In genomic region chr2:180710276-180711155, GRCm38 (mm10) we compare ENCODE assay signal across 8 mouse cellular contexts. TPM values are rescaled to one million over a fixed set of nuclear protein-coding genes. Genes with fewer than 3 reads are reported as not detected.
A peak's percentile ranks its signal among the peaks of the same experiment; 100 is the strongest.
DNase-seq lines count a peak whose midpoint lies in the region; ATAC-seq and TF ChIP-seq lines count a peak whose summit lies in the region.

No protein-coding gene starts in this region.

- no peaks in the 10 kb centered on the region for H3K9me3 ChIP-seq in heart, embryonic 13.5 days
- no peaks in the 10 kb centered on the region for H3K9me3 ChIP-seq in E14TG2a.4 (ENCODE audit: low read length)
- H3K9me3 ChIP-seq in limb, embryonic 14.5 days (ENCODE audit: control insufficient read depth, low read length) = no peaks in the 10 kb centered on the region
- no peaks in the 10 kb centered on the region for H3K9me3 ChIP-seq in stomach, embryonic 14.5 days (ENCODE audit: control insufficient read depth, low read depth, low read length)

- peaks cover 36% of the 10 kb centered on the region for H3K4me1 ChIP-seq in heart, embryonic 13.5 days
- peaks cover 53% of the 10 kb centered on the region for H3K4me1 ChIP-seq in E14TG2a.4 (replicated peaks; ENCODE audit: low read depth, low read length)
- H3K4me1 ChIP-seq in limb, embryonic 14.5 days (ENCODE audit: control insufficient read depth, insufficient read depth, low read length) = peaks cover 15% of the 10 kb centered on the region
- peaks cover 10% of the 10 kb centered on the region; the same call in 1 of the 2 replicates for H3K4me1 ChIP-seq in stomach, embryonic 14.5 days (ENCODE audit: control insufficient read depth, insufficient read depth, low read length)

- peak overlapping the region; percentile 84 for H3K4me2 ChIP-seq in heart, embryonic 13.5 days
- H3K4me2 ChIP-seq in limb, embryonic 14.5 days (replicated peaks; ENCODE audit: low read depth, low read length, severe bottlenecking) = peak overlapping the region; percentile 76
- peak overlapping the region; percentile 60 for H3K4me2 ChIP-seq in stomach, embryonic 14.5 days (replicated peaks; ENCODE audit: low read depth, low read length)

- TF ChIP-seq POLR2A in limb, embryonic 14.5 days (IDR thresholded peaks at IDR 0.05; ENCODE audit: borderline replicate concordance, extremely low read depth, insufficient read depth, insufficient read length) = no peak

- peaks cover 41% of the 10 kb centered on the region for H3K36me3 ChIP-seq in heart, embryonic 13.5 days
- H3K36me3 ChIP-seq in E14TG2a.4 (ENCODE audit: insufficient read depth, low read length) = peaks cover 62% of the 10 kb centered on the region
- peaks cover 28% of the 10 kb centered on the region for H3K36me3 ChIP-seq in limb, embryonic 14.5 days (ENCODE audit: control insufficient read depth, insufficient read depth, low read length)
- peaks cover 10% of the 10 kb centered on the region for H3K36me3 ChIP-seq in stomach, embryonic 14.5 days (ENCODE audit: control insufficient read depth, insufficient read depth, low read length)

- intact Hi-C loops in heart, postnatal 25 days (cut with DNase I) = loop anchor here (5.0 to 10.0 kb wide), 2 partner anchors 33 to 1124 kb away; partner anchors contain the start of gene Pcmtd2

- H3K9ac ChIP-seq in heart, embryonic 13.5 days = peak overlapping the region; percentile 100
- peak overlapping the region; percentile 99 for H3K9ac ChIP-seq in limb, embryonic 14.5 days (ENCODE audit: low read depth, low read length, severe bottlenecking)
- H3K9ac ChIP-seq in stomach, embryonic 14.5 days (replicated peaks; ENCODE audit: low read depth, low read length) = peak overlapping the region; percentile 98

- 2% methylated on average over 63 of the region's 64 CpGs for WGBS in heart, embryonic 13.5 days
- WGBS in limb, embryonic 14.5 days = 2% methylated on average over 53 of the region's 64 CpGs
- 2% methylated on average over 64 of the region's 64 CpGs for WGBS in stomach, embryonic 14.5 days

- no peak for DNase-seq in heart, postnatal 25 days (ENCODE audit: low spot score)
- DNase-seq in limb, embryonic 14.5 days (ENCODE audit: low spot score) = no peak
- no peak for DNase-seq in kidney, postnatal 10 days

- H3K4me3 ChIP-seq in heart, embryonic 13.5 days = peak overlapping the region; percentile 100
- H3K4me3 ChIP-seq in E14TG2a.4 (replicated peaks; ENCODE audit: low read length) = peak overlapping the region; percentile 99
- H3K4me3 ChIP-seq in limb, embryonic 14.5 days (replicated peaks; ENCODE audit: low read length) = peak overlapping the region; percentile 100
- peak overlapping the region; percentile 99 for H3K4me3 ChIP-seq in stomach, embryonic 14.5 days (ENCODE audit: low read depth, low read length)

- TF ChIP-seq CTCF in E14TG2a.4 (conservative IDR thresholded peaks at IDR 0.05; ENCODE audit: low read length) = no peak

- ATAC-seq in heart, embryonic 13.5 days (ENCODE audit: extremely low read depth, insufficient number of reproducible peaks, low FRiP score, low TSS enrichment) = no peak
- 0 out of 2 replicates have a peak, but pooled peaks have one; percentile 1 for ATAC-seq in erythroblast, adult 5-6 weeks (replicated peaks; ENCODE audit: low FRiP score, poor library complexity, severe bottlenecking)
- peak; percentile 21 for ATAC-seq in limb, embryonic 14.5 days (ENCODE audit: low FRiP score, low read depth)
- no peak; the same call in 1 of the 2 replicates for ATAC-seq in stomach, embryonic 14.5 days (ENCODE audit: insufficient number of reproducible peaks, insufficient read depth, low FRiP score, low read depth)
- ATAC-seq in megakaryocyte-erythroid progenitor cell, adult 5-6 weeks (replicated peaks; ENCODE audit: low FRiP score, low TSS enrichment, poor library complexity, severe bottlenecking) = no peak

- H3K27me3 ChIP-seq in heart, embryonic 13.5 days (replicated peaks) = no peaks in the 10 kb centered on the region
- no peaks in the 10 kb centered on the region for H3K27me3 ChIP-seq in E14TG2a.4 (ENCODE audit: insufficient read depth, low read length)
- no peaks in the 10 kb centered on the region for H3K27me3 ChIP-seq in limb, embryonic 14.5 days (ENCODE audit: control insufficient read depth, insufficient read depth, low read length)
- H3K27me3 ChIP-seq in stomach, embryonic 14.5 days (ENCODE audit: control insufficient read depth, insufficient read depth, low read length) = no peaks in the 10 kb centered on the region

- peak overlapping the region; percentile 92 for H3K27ac ChIP-seq in heart, embryonic 13.5 days (replicated peaks)
- H3K27ac ChIP-seq in limb, embryonic 14.5 days (replicated peaks; ENCODE audit: low read depth, low read length) = peak overlapping the region; percentile 73
- H3K27ac ChIP-seq in stomach, embryonic 14.5 days (ENCODE audit: low read length) = peak overlapping the region; percentile 90

RNA-seq across cellular contexts. Expression of gene Gid8, which starts 0.6 kb away (rescaled TPM):
- polyA plus RNA-seq in heart, embryonic 13.5 days (2015; fragmentation: Nextera tagmentation; extraction: Ambion mirVana) = 43.8 and 50.4 TPM in 2 replicates
- total RNA-seq in heart, postnatal 25 days (2021) = 10 to 100 TPM; 62.9 to 64.3 TPM
- 49.8 and 77.7 TPM in 2 replicates for total RNA-seq in erythroblast, adult 5-6 weeks (2015; ENCODE audit: low replicate concordance)
- total RNA-seq in erythroblast, adult 5-6 weeks (2017; ENCODE audit: low replicate concordance) = 113 and 114 TPM in 2 replicates
- 58.9 and 64.0 TPM in 2 replicates for polyA plus RNA-seq in limb, embryonic 14.5 days (2012; rRNA removed)
- 69.9 and 71.9 TPM in 2 replicates for polyA plus RNA-seq in limb, embryonic 14.5 days (2014; fragmentation: Nextera tagmentation; extraction: Ambion mirVana)
- 53.4 and 57.1 TPM in 2 replicates for polyA plus RNA-seq in stomach, embryonic 14.5 days (2014; fragmentation: Nextera tagmentation; extraction: Ambion mirVana)
- total RNA-seq in megakaryocyte-erythroid progenitor cell, adult 5-6 weeks (2014; fragmentation: Nextera tagmentation) = 88.4 and 102 TPM in 2 replicates
- 124 and 144 TPM in 2 replicates for total RNA-seq in megakaryocyte-erythroid progenitor cell, adult 5-6 weeks (2017)

RNA-seq across cellular contexts. Expression of gene Dido1, which starts 0.7 kb away (rescaled TPM):
- 14.8 and 16.4 TPM in 2 replicates for polyA plus RNA-seq in heart, embryonic 13.5 days (2015; fragmentation: Nextera tagmentation; extraction: Ambion mirVana)
- total RNA-seq in heart, postnatal 25 days (2021) = 10 to 100 TPM; 27.2 to 31.4 TPM
- total RNA-seq in erythroblast, adult 5-6 weeks (2015; ENCODE audit: low replicate concordance) = 25.2 and 25.3 TPM in 2 replicates
- total RNA-seq in erythroblast, adult 5-6 weeks (2017; ENCODE audit: low replicate concordance) = 45.2 and 57.2 TPM in 2 replicates
- 28.9 and 39.7 TPM in 2 replicates for polyA plus RNA-seq in limb, embryonic 14.5 days (2012; rRNA removed)
- 26.4 and 31.4 TPM in 2 replicates for polyA plus RNA-seq in limb, embryonic 14.5 days (2014; fragmentation: Nextera tagmentation; extraction: Ambion mirVana)
- 39.4 and 41.2 TPM in 2 replicates for polyA plus RNA-seq in stomach, embryonic 14.5 days (2014; fragmentation: Nextera tagmentation; extraction: Ambion mirVana)
- 52.3 and 60.6 TPM in 2 replicates for total RNA-seq in megakaryocyte-erythroid progenitor cell, adult 5-6 weeks (2014; fragmentation: Nextera tagmentation)
- total RNA-seq in megakaryocyte-erythroid progenitor cell, adult 5-6 weeks (2017) = 43.0 and 54.0 TPM in 2 replicates

RNA-seq across cellular contexts. Expression of gene Slc17a9, which starts 14.5 kb away (rescaled TPM):
- 0.65 and 1.1 TPM in 2 replicates for polyA plus RNA-seq in heart, embryonic 13.5 days (2015; fragmentation: Nextera tagmentation; extraction: Ambion mirVana)
- total RNA-seq in heart, postnatal 25 days (2021) = under 1 TPM in 1 of 2 experiments, not detected in 1; 0.39 TPM
- 10.6 and 16.1 TPM in 2 replicates for total RNA-seq in erythroblast, adult 5-6 weeks (2015; ENCODE audit: low replicate concordance)
- 1.5 and 3.1 TPM in 2 replicates for total RNA-seq in erythroblast, adult 5-6 weeks (2017; ENCODE audit: low replicate concordance)
- 3.4 and 5.9 TPM in 2 replicates for polyA plus RNA-seq in limb, embryonic 14.5 days (2012; rRNA removed)
- 1.7 and 2.2 TPM in 2 replicates for polyA plus RNA-seq in limb, embryonic 14.5 days (2014; fragmentation: Nextera tagmentation; extraction: Ambion mirVana)
- polyA plus RNA-seq in stomach, embryonic 14.5 days (2014; fragmentation: Nextera tagmentation; extraction: Ambion mirVana) = 1.7 and 1.9 TPM in 2 replicates
- total RNA-seq in megakaryocyte-erythroid progenitor cell, adult 5-6 weeks (2014; fragmentation: Nextera tagmentation) = 15.2 and 16.4 TPM in 2 replicates
- total RNA-seq in megakaryocyte-erythroid progenitor cell, adult 5-6 weeks (2017) = 2.8 and 5.0 TPM in 2 replicates

Comparison
In these comparisons a context has a peak if more than half of its experiments do, and no peak if none do; other contexts are left out.
1. ATAC-seq: peak in erythroblast, adult 5-6 weeks (single experiment) and limb, embryonic 14.5 days (single experiment); none in heart, embryonic 13.5 days (single experiment), stomach, embryonic 14.5 days (single experiment) and megakaryocyte-erythroid progenitor cell, adult 5-6 weeks (single experiment).
2. Peak in every context shown above with its lines, with median percentiles within 50 percentile points of each other: H3K27ac ChIP-seq, H3K4me2 ChIP-seq, H3K4me3 ChIP-seq and H3K9ac ChIP-seq.